Mouse (Mus musculus) heart, embryonic 10.5 days (tissue): ENCODE data around the gene Rubcn. TPM values are rescaled to one million over a fixed set of nuclear protein-coding genes. Genes with fewer than 3 reads are reported as not detected.
"Not testable (repeated sequence)": the region's sequence is repeated elsewhere in the genome, so short reads cannot be mapped to it uniquely, and the experiment has no call there.

Source experiments
- DNase-seq: peaks from one replicate; pipeline ENCODE4 v3.0.0-alpha.2; 2017; ENCODE audit warnings: low spot score
- H3K27ac ChIP-seq: fragments of 300-500 bp; sonication (generic); 2 replicates; pipeline ENCODE4 v1.5.1; 2016; ENCODE audit warnings: mild to moderate bottlenecking
- H3K27me3 ChIP-seq: fragments of 300-500 bp; sonication (generic); 2 replicates; pipeline ENCODE4 v1.6.1; 2016; ENCODE audit warnings: mild to moderate bottlenecking; ENCODE audit not compliant: poor library complexity, insufficient read depth, severe bottlenecking
- H3K36me3 ChIP-seq: fragments of 300-500 bp; sonication (generic); 2 replicates; pipeline ENCODE4 v1.6.1; 2016; ENCODE audit warnings: mild to moderate bottlenecking, moderate library complexity
- H3K4me1 ChIP-seq: fragments of 300-500 bp; sonication (generic); 2 replicates; pipeline ENCODE4 v1.6.1; 2016; ENCODE audit warnings: mild to moderate bottlenecking
- H3K4me3 ChIP-seq: fragments of 300-500 bp; sonication (generic); 2 replicates; pipeline ENCODE4 v1.5.1; 2016; ENCODE audit warnings: mild to moderate bottlenecking, moderate library complexity
- H3K9me3 ChIP-seq: fragments of 300-500 bp; sonication (generic); 2 replicates; pipeline ENCODE4 v1.6.1; 2016; ENCODE audit warnings: mild to moderate bottlenecking, moderate library complexity
- WGBS: fragments of 180-500 bp; shearing (Covaris S2); methylation state at CpG from one replicate; pipeline ENCODE4 v1.1.7; 2016; 5-methylcytosine and 5-hydroxymethylcytosine counted together
- polyA plus RNA-seq: library from polyadenylated mRNA; unstranded; fragments of >200 nt; fragmentation: Nextera tagmentation; extraction: Ambion mirVana; gene quantifications from 2 replicates; pipeline ENCODE4 v1.2.1, GENCODE M21; 2016

The Rubcn gene
- polyA plus RNA-seq, 1 experiment from 2014 or later: 23.5 TPM

DNA sequence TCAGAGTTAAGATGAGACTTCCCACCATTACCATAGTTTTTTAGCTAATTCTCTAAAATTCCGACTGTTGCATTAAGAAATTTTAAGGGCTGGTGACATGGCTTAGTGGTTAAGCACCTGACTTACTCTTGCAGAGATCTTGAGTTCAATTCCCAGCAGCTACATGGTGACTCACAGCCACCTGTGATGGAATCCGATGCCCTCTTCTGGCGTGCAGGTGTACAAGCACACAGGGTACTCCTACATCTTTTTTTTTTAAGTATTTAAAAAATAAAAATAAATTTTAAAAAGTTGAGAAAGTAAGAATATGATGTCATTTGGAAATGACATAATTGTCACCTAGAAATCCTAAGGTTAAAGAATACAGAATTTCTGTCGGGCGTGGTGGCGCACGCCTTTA lies 10.4 kb upstream of the Rubcn start:
- WGBS: 87% methylated on average over 7 of the region's 7 CpGs
- peaks cover 58% of the 10 kb centered on the region for H3K36me3 ChIP-seq
- H3K27me3 ChIP-seq: no peaks in the 10 kb centered on the region
- H3K9me3 ChIP-seq: no peaks in the 10 kb centered on the region
- no peak for DNase-seq
- no peaks in the 10 kb centered on the region for H3K4me1 ChIP-seq
- no peak overlapping the region for H3K4me3 ChIP-seq
- H3K27ac ChIP-seq: no peak overlapping the region

- H3K9me3 ChIP-seq: no peaks in the 10 kb centered on the region
- 78% methylated on average over 7 of the region's 7 CpGs for WGBS
Measured at GRCm38 (mm10) chr16:32881538-32881937, 4.0 kb upstream of the Rubcn start.

DNA sequence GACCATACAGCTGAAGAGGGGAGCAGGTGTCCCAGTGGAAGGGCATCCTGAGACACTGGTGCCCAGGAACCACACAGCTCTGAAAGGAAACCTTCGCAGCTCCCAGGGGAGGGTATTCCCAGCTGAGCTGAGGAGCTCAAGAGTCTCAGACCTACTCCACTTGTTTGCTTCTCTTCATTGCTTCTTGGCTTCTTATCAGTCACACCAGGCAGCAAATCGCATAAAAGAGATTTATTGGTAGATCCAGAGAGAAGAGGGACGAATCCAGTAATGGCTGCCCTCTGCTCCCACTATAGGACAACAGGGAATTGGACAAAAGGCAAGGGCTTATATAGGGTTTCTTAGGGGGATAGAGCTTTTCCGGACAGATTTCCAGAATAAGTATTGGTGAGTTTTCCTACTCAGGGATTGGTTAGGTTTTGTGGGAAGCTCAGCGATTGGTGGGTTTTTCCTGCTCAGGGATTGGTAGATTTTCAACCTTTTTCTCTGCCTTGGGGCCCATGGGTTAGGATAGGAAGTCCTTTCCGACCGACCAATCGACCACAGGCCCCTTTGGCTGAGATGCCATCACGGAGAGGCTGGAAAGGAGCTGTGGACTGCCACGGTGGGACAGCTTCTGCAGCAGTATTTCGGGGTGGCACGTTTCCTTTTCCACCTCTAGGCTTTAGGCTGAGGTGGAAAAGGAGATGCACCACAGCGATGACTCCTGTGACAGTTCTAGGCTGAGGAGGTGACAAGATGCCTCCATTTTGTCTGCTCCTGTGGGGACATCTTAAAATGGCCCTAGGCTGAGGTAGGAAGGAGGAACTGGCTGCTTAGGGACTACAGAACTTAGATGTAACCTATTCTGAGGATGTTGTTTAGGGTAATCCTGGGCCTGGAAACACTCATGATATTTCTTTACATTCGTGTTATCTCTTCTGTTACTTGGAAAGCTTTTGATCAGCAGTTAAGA lies 1.7 kb upstream of the Rubcn start:
- peaks cover 20% of the 10 kb centered on the region for H3K4me1 ChIP-seq
- H3K27ac ChIP-seq: peak overlapping the region; percentile 96; the same call in 1 of the 2 replicates

More at GRCm38 (mm10) chr16:32881538-32881937, 4.0 kb upstream of the Rubcn start:
- Histone ChIP-seq H3K27ac (no peak overlapping the region), H3K4me3 (no peak overlapping the region), H3K36me3 (peaks cover 14% of the 10 kb centered on the region), H3K27me3 (no peaks in the 10 kb centered on the region), H3K4me1 (peaks cover 20% of the 10 kb centered on the region)
- no peak for DNase-seq

GRCm38 (mm10) chr16:32878157-32878598 lies 612 bp upstream of the Rubcn start:
- peak overlapping the region; percentile 96 for H3K27ac ChIP-seq
- no peaks in the 10 kb centered on the region for H3K36me3 ChIP-seq
- no peak for DNase-seq
- under 1% methylated on average over 34 of the region's 34 CpGs for WGBS
- H3K9me3 ChIP-seq: no peaks in the 10 kb centered on the region
- H3K27me3 ChIP-seq: no peaks in the 10 kb centered on the region
- peaks cover 20% of the 10 kb centered on the region for H3K4me1 ChIP-seq
- H3K4me3 ChIP-seq: peak overlapping the region; percentile 92

More for the DNA sequence above, 1.7 kb upstream of the Rubcn start:
- no peaks in the 10 kb centered on the region for H3K9me3 ChIP-seq
- no peaks in the 10 kb centered on the region; the same call in 1 of the 2 replicates for H3K36me3 ChIP-seq
- DNase-seq: no peak
- WGBS: 88% methylated on average over 14 of the region's 14 CpGs
- H3K4me3 ChIP-seq: peak overlapping the region; percentile 92
- H3K27me3 ChIP-seq: no peaks in the 10 kb centered on the region

- whole genome bisulfite sequencing: 23% methylated on average over 9 of the region's 9 CpGs
- H3K27me3 ChIP-seq: no peaks in the 10 kb centered on the region
- no peaks in the 10 kb centered on the region for H3K36me3 ChIP-seq
- no peaks in the 10 kb centered on the region for H3K9me3 ChIP-seq
- DNase-seq: no peak
- H3K27ac ChIP-seq: peak overlapping the region; percentile 96
- H3K4me1 ChIP-seq: peaks cover 19% of the 10 kb centered on the region
- H3K4me3 ChIP-seq: peak overlapping the region; percentile 92
Measured at GRCm38 (mm10) chr16:32876831-32877230, 735 bp downstream of the Rubcn start.

DNA sequence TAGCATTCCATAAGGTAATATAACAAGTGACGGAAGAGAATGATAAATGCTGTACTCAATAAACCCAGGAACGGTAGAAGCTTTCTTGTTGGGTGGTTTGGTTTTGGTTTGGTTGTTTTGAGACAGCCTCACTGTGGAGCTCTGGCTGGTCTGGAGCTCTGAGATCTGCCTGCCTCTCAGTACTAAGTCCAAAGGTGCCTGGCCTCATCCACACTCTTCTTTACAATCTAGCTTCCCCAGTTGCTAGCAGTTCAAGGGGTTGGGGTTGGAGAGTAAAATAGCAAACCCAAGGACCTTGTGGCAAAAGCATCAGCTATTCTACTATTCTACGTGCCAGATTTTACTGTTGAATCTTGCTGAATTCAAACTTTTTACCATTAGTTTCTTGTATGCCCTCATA lies 1.7 kb downstream of the Rubcn start:
- peaks cover 16% of the 10 kb centered on the region for H3K4me1 ChIP-seq
- DNase-seq: no peak
- H3K4me3 ChIP-seq: no peak overlapping the region
- H3K27ac ChIP-seq: no peak overlapping the region
- H3K9me3 ChIP-seq: no peaks in the 10 kb centered on the region
- H3K36me3 ChIP-seq: no peaks in the 10 kb centered on the region
- no peaks in the 10 kb centered on the region for H3K27me3 ChIP-seq
- 84% methylated on average over 3 of the region's 3 CpGs for WGBS

DNA sequence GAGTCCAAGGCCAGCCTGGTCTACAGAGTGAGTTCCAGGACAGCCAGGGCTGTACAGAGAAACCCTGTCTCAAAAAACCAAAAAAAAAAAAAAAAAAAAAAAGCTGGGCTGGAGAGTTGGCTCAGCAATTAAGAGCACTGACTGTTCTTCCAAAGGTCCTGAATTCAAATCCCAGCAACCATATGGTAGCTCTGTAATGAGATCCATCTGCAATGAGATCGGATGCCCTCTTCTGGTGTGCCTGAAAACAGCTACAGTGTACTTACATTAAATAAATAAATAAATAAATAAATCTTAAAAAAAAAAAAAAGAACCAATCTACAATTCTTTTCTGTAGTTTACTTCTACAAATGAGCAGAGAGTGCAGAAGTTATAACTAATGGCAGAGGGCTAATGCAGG lies 2.3 kb downstream of the Rubcn start:
- H3K4me1 ChIP-seq: peaks cover 14% of the 10 kb centered on the region
- DNase-seq, H3K27ac ChIP-seq, H3K4me3 ChIP-seq, H3K27me3 ChIP-seq, H3K36me3 ChIP-seq, H3K9me3 ChIP-seq: not testable (repeated sequence)
- 61% methylated on average over 1 of the region's 1 CpGs for WGBS

DNA sequence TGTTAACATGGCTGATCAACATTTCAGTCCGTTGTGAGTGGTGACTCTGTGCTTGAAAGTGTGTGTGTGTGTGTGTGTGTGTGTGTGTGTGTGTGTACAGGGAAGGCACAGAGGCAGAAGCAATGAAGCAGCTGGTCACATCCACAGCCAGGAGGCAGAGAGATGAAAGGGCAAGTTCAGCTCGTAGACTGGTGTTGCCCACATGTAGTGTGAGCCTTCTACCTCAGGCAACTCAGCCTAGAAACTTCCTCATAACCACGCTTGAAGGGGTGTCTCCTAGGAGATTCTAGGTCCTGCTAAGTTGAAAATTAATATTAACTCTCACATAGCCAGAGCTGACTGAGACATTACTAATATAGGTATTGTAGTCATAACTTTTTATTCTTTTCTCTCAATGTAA lies 4.2 kb downstream of the Rubcn start:
- Histone ChIP-seq H3K36me3 (no peaks in the 10 kb centered on the region), H3K9me3 (no peaks in the 10 kb centered on the region), H3K27me3 (no peaks in the 10 kb centered on the region), H3K27ac (no peak overlapping the region), H3K4me1 (peaks cover 5% of the 10 kb centered on the region; the same call in 1 of the 2 replicates), H3K4me3 (no peak overlapping the region)
- 52% methylated on average over 3 of the region's 3 CpGs for WGBS
- no peak for DNase-seq

DNA sequence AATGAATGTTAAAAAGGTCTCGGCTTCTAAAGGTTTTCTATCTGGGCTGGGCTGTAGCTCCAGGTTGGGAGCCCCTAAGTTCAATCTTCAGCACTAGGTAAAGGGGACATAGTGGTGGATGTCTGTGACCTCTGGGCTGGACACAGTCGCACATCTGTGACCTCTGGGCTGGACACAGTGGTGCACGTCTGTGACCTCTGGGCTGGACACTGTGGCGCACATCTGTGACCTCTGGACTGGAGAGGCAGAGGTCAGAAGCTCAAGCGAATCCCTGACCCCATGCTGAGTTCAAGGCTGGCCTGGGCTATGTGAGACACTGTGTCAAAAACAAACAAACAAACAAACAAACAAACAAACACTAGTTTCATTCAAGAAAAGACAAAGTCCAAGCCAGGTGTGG lies 7.3 kb downstream of the Rubcn start:
- DNase-seq: no peak
- Histone ChIP-seq H3K9me3 (no peaks in the 10 kb centered on the region), H3K27ac (no peak overlapping the region), H3K27me3 (no peaks in the 10 kb centered on the region), H3K4me3 (no peak overlapping the region), H3K36me3 (no peaks in the 10 kb centered on the region), H3K4me1 (peaks cover 19% of the 10 kb centered on the region)
- WGBS: 60% methylated on average over 5 of the region's 5 CpGs

GRCm38 (mm10) chr16:32867919-32868552 lies 9.5 kb downstream of the Rubcn start:
- peak overlapping the region; percentile 86 for H3K4me3 ChIP-seq
- no peaks in the 10 kb centered on the region for H3K27me3 ChIP-seq
- WGBS: under 1% methylated on average over 35 of the region's 35 CpGs
- H3K4me1 ChIP-seq: peaks cover 19% of the 10 kb centered on the region
- H3K27ac ChIP-seq: peak overlapping the region; percentile 90
- 0 out of 2 replicates have a peak, but pooled peaks cover 5% of the 10 kb centered on the region for H3K36me3 ChIP-seq
- DNase-seq: peak; percentile 97
- no peaks in the 10 kb centered on the region for H3K9me3 ChIP-seq

GRCm38 (mm10) chr16:32866713-32867112 lies 10.9 kb downstream of the Rubcn start:
- Histone ChIP-seq H3K27me3 (no peaks in the 10 kb centered on the region), H3K4me3 (peak overlapping the region; percentile 86), H3K27ac (0 out of 2 replicates have a peak overlapping the region, but pooled peaks have one; percentile 90), H3K4me1 (peaks cover 19% of the 10 kb centered on the region), H3K36me3 (0 out of 2 replicates have a peak, but pooled peaks cover 5% of the 10 kb centered on the region), H3K9me3 (no peaks in the 10 kb centered on the region)
- DNase-seq: no peak
- WGBS: 87% methylated on average over 5 of the region's 5 CpGs

DNA sequence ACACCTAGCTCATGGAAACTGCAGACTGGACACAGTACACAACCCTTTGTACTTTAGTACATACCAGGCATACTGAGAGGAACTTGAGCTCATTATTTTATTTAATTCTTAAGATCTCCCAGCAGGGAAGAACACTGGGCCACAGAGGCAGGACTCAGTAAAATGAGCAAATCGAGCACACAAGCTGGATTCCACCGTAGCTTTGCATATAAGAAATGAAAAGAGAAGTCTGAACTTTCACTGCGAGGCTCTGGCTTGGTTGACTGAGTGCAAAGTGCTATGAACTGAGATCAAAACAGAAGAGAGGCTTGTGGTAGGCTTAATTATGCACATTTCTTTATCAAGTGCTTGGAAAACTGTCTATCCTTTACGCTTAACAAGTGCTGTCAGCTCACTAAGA lies 12.2 kb downstream of the Rubcn start:
- H3K27me3 ChIP-seq: no peaks in the 10 kb centered on the region
- no peaks in the 10 kb centered on the region for H3K9me3 ChIP-seq
- no peak overlapping the region for H3K27ac ChIP-seq
- no peak overlapping the region for H3K4me3 ChIP-seq
- peaks cover 19% of the 10 kb centered on the region for H3K4me1 ChIP-seq
- peaks cover 16% of the 10 kb centered on the region for H3K36me3 ChIP-seq
- WGBS: 87% methylated on average over 4 of the region's 4 CpGs
- no peak for DNase-seq

DNA sequence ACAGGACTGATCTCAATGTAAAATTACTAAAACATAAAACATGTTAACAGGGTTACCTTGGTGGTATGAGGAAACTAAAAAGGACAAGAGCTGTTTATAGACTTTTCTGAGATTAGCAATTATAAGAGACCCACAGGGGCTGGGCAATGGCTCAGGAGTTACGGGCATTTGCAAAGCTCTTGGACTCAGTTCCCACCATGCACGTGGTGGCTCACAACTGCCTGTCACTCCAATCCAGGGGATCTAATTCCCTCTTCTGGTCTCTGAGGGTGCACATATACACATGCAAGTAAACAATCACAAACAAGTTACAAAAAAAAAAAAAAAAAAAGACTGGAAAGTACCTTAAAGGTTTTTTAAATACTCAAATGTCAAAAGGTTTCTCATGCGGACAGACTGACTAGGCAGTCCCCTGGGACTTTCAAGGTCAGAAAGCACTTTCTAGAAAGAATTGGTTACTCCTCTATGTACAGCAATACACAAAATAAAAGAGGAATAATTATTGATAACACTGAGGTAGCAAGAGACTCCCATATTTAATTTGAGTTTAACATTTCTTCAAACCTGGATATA lies 15.7 kb downstream of the Rubcn start:
- 83% methylated on average over 3 of the region's 3 CpGs for WGBS
- Histone ChIP-seq H3K27me3 (no peaks in the 10 kb centered on the region), H3K36me3 (peaks cover 18% of the 10 kb centered on the region), H3K4me3 (no peak overlapping the region), H3K4me1 (peaks cover 27% of the 10 kb centered on the region), H3K9me3 (no peaks in the 10 kb centered on the region), H3K27ac (no peak overlapping the region)
- no peak for DNase-seq
